Mouse (Mus musculus) liver, postnatal 0 days (tissue): ENCODE measurements around the gene Hist1h2bj. TPM values are rescaled to one million over a fixed set of nuclear protein-coding genes. Genes with fewer than 3 reads are reported as not detected.

ENCODE experiments used
- ATAC-seq: fragments of 200-750 bp; cut with Nextera tagmentation; 2 replicates; pipeline ENCODE4 v1.8.0; 2017; ENCODE audit warnings: mild to moderate bottlenecking, moderate library complexity
- DNase-seq: peaks from one replicate; pipeline ENCODE4 v3.0.0-alpha.2; 2016
- H3K27ac ChIP-seq: fragments of 300-500 bp; sonication (generic); 2 replicates; pipeline ENCODE4 v1.5.1; 2014; ENCODE audit warnings: antibody characterized with exemption, moderate library complexity, mild to moderate bottlenecking, low read depth
- H3K27me3 ChIP-seq: fragments of 300-500 bp; sonication (generic); 2 replicates; pipeline ENCODE4 v1.6.1; 2014; ENCODE audit warnings: low read length, control low read depth, mixed read lengths; ENCODE audit not compliant: insufficient read depth
- H3K36me3 ChIP-seq: fragments of 300-500 bp; sonication (generic); replicated peaks from 2 replicates; pipeline ENCODE4 v1.6.1; 2014; ENCODE audit warnings: mild to moderate bottlenecking, control low read depth, low read length, moderate library complexity, mixed read lengths; ENCODE audit not compliant: insufficient read depth
- H3K4me1 ChIP-seq: fragments of 300-500 bp; sonication (generic); 2 replicates; pipeline ENCODE4 v1.6.1; 2014; ENCODE audit warnings: antibody characterized with exemption, mild to moderate bottlenecking, control low read depth; ENCODE audit not compliant: insufficient read depth
- H3K4me2 ChIP-seq: fragments of 300-500 bp; sonication (generic); 2 replicates; pipeline ENCODE4 v1.6.1; 2014; ENCODE audit warnings: low read depth, mild to moderate bottlenecking, low read length, moderate library complexity, mixed read lengths
- H3K4me3 ChIP-seq: fragments of 300-500 bp; sonication (generic); 2 replicates; pipeline ENCODE4 v1.5.1; 2014; ENCODE audit warnings: low read depth, low read length
- H3K9ac ChIP-seq: fragments of 300-500 bp; sonication (generic); replicated peaks from 2 replicates; pipeline ENCODE4 v1.6.1; 2014; ENCODE audit warnings: mild to moderate bottlenecking, moderate library complexity
- H3K9me3 ChIP-seq: fragments of 300-500 bp; sonication (generic); 2 replicates; pipeline ENCODE4 v1.6.1; 2016; ENCODE audit warnings: mild to moderate bottlenecking, control low read depth, low read length, mixed read lengths
- CTCF ChIP-seq: sonication (generic); IDR thresholded peaks from 2 replicates; pipeline ENCODE4 v1.5.1; 2016; ENCODE audit warnings: antibody characterized with exemption, low read depth
- EP300 ChIP-seq: IDR thresholded peaks from 2 replicates; pipeline ENCODE4 v1.6.1; 2016; ENCODE audit warnings: antibody characterized with exemption, low read depth, mild to moderate bottlenecking
- WGBS: fragments of 180-500 bp; shearing (Covaris S2); extraction: QIAGEN DNeasy Blood & Tissue Kit; methylation state at CpG from one replicate; pipeline ENCODE4 v1.1.7; 2014; ENCODE audit not compliant: insufficient replicate concordance; 5-methylcytosine and 5-hydroxymethylcytosine counted together
- polyA plus RNA-seq: library from polyadenylated mRNA; unstranded; fragments of >200 nt; fragmentation: Nextera tagmentation; extraction: Ambion mirVana; gene quantifications from 2 replicates; pipeline ENCODE4 v1.2.1, GENCODE M21; 2015

Gene Hist1h2bj
- polyA plus RNA-seq, 1 experiment from 2014 or later = 5.1 TPM

- H3K27me3 ChIP-seq = peaks cover 66% of the 10 kb centered on the region
- ATAC-seq = no peak
- H3K9me3 ChIP-seq = no peaks in the 10 kb centered on the region
- H3K4me2 ChIP-seq = peak overlapping the region; percentile 66
- DNase-seq = no peak
- H3K4me3 ChIP-seq = peak overlapping the region; percentile 9; the same call in 1 of the 2 replicates
- 2% methylated on average over 13 of the region's 13 CpGs for WGBS
- H3K9ac ChIP-seq = no peak overlapping the region
- H3K36me3 ChIP-seq = no peaks in the 10 kb centered on the region
- no peak overlapping the region for H3K27ac ChIP-seq
- peaks cover 20% of the 10 kb centered on the region for H3K4me1 ChIP-seq
- TF ChIP-seq CTCF = no peak
- TF ChIP-seq EP300 = no peak
Measured at GRCm38 (mm10) chr13:21996840-21997185, 46.2 kb upstream of the Hist1h2bj start.

- H3K4me1 ChIP-seq = peaks cover 20% of the 10 kb centered on the region
- DNase-seq (no peak), ATAC-seq (no peak)
- H3K4me2 ChIP-seq = peak overlapping the region; percentile 66
- 7% methylated on average over 21 of the region's 21 CpGs for WGBS
- H3K4me3 ChIP-seq = peak overlapping the region; percentile 9; the same call in 1 of the 2 replicates
- TF ChIP-seq CTCF (no peak), EP300 (no peak)
- H3K36me3 ChIP-seq = no peaks in the 10 kb centered on the region
- H3K27ac ChIP-seq = no peak overlapping the region
- H3K9me3 ChIP-seq = no peaks in the 10 kb centered on the region
- peaks cover 66% of the 10 kb centered on the region for H3K27me3 ChIP-seq
- no peak overlapping the region for H3K9ac ChIP-seq
Measured at GRCm38 (mm10) chr13:21997201-21997820, 45.7 kb upstream of the Hist1h2bj start.

GRCm38 (mm10) chr13:21997821-21998220 is 45.2 kb upstream of the Hist1h2bj start:
- TF ChIP-seq CTCF (no peak), EP300 (no peak)
- no peak overlapping the region for H3K4me2 ChIP-seq
- no peak overlapping the region for H3K9ac ChIP-seq
- peaks cover 20% of the 10 kb centered on the region for H3K4me1 ChIP-seq
- H3K9me3 ChIP-seq = no peaks in the 10 kb centered on the region
- H3K4me3 ChIP-seq = no peak overlapping the region
- ATAC-seq = no peak
- no peak overlapping the region for H3K27ac ChIP-seq
- no peak for DNase-seq
- 15% methylated on average over 4 of the region's 4 CpGs for WGBS
- no peaks in the 10 kb centered on the region for H3K36me3 ChIP-seq
- peaks cover 66% of the 10 kb centered on the region for H3K27me3 ChIP-seq

- TF ChIP-seq EP300 (no peak), CTCF (no peak)
- WGBS = 41% methylated on average over 3 of the region's 3 CpGs
- Histone ChIP-seq H3K36me3 (no peaks in the 10 kb centered on the region), H3K4me2 (no peak overlapping the region), H3K27ac (no peak overlapping the region), H3K9me3 (no peaks in the 10 kb centered on the region), H3K4me3 (no peak overlapping the region), H3K9ac (no peak overlapping the region), H3K4me1 (peaks cover 20% of the 10 kb centered on the region), H3K27me3 (peaks cover 66% of the 10 kb centered on the region)
- no peak for DNase-seq
- no peak for ATAC-seq
Measured at GRCm38 (mm10) chr13:21998412-21998811, 44.6 kb upstream of the Hist1h2bj start.

GRCm38 (mm10) chr13:21999147-21999546 is 43.9 kb upstream of the Hist1h2bj start:
- Histone ChIP-seq H3K4me1 (peaks cover 20% of the 10 kb centered on the region), H3K9ac (no peak overlapping the region), H3K4me2 (no peak overlapping the region), H3K4me3 (no peak overlapping the region), H3K27ac (no peak overlapping the region), H3K27me3 (peaks cover 66% of the 10 kb centered on the region), H3K36me3 (no peaks in the 10 kb centered on the region), H3K9me3 (no peaks in the 10 kb centered on the region)
- TF ChIP-seq CTCF = no peak
- no peak for TF ChIP-seq EP300
- ATAC-seq (no peak), DNase-seq (no peak)
- WGBS = 58% methylated on average over 4 of the region's 4 CpGs

- H3K9ac ChIP-seq = no peak overlapping the region
- H3K9me3 ChIP-seq = no peaks in the 10 kb centered on the region
- TF ChIP-seq EP300 = no peak
- TF ChIP-seq CTCF = no peak
- H3K27me3 ChIP-seq = peaks cover 66% of the 10 kb centered on the region
- no peak for ATAC-seq
- H3K4me1 ChIP-seq = peaks cover 18% of the 10 kb centered on the region
- H3K27ac ChIP-seq = no peak overlapping the region
- no peak overlapping the region for H3K4me3 ChIP-seq
- no peaks in the 10 kb centered on the region for H3K36me3 ChIP-seq
- H3K4me2 ChIP-seq = peak overlapping the region; percentile 27; the same call in 1 of the 2 replicates
- WGBS = 20% methylated on average over 2 of the region's 2 CpGs
- no peak for DNase-seq
Measured at GRCm38 (mm10) chr13:22001346-22001745, 41.7 kb upstream of the Hist1h2bj start.
